Mouse (Mus musculus): ENCODE results near the gene Mcub. TPM values are rescaled to one million over a fixed set of nuclear protein-coding genes. Genes with fewer than 3 reads are reported as not detected.

Mcub gene
- polyA plus RNA-seq (2012; ENCODE audit: insufficient read depth, insufficient read length, missing spikeins) = 69.0 and 77.0 TPM in 2 replicates

- Histone ChIP-seq H3K27ac (ENCODE audit: insufficient read depth, low read depth, low read length) (peak within 1 kb of the TSS; percentile 80), H3K4me1 (ENCODE audit: control insufficient read depth, insufficient read depth, low read length) (peaks cover 18% of the 10 kb centered on the region), H3K4me3 (ENCODE audit: insufficient read depth, low read length) (peak within 1 kb of the TSS; percentile 78)
- TF ChIP-seq CTCF (IDR thresholded peaks at IDR 0.05; ENCODE audit: low read depth, low read length) (no peak), POLR2A (IDR thresholded peaks at IDR 0.05; ENCODE audit: borderline replicate concordance, low read depth, low read length) (no peak)
Observed at GRCm38 (mm10) chr3:129969432-129970395, at the start of gene Mcub. Gene Mcub, minus strand, starts transcription at chr3:129970206.

GRCm38 (mm10) chr3:130012943-130013342 lies 42.9 kb upstream of the Mcub start:
- H3K4me1 ChIP-seq (ENCODE audit: control insufficient read depth, insufficient read depth, low read length) = peaks cover 6% of the 10 kb centered on the region; the same call in 1 of the 2 replicates
- H3K27ac ChIP-seq (ENCODE audit: insufficient read depth, low read depth, low read length) = no peak overlapping the region
- no peak overlapping the region for H3K4me3 ChIP-seq (ENCODE audit: insufficient read depth, low read length)
- TF ChIP-seq POLR2A (IDR thresholded peaks at IDR 0.05; ENCODE audit: borderline replicate concordance, low read depth, low read length) = no peak
- no peak for TF ChIP-seq CTCF (IDR thresholded peaks at IDR 0.05; ENCODE audit: low read depth, low read length)

- H3K27ac ChIP-seq (ENCODE audit: insufficient read depth, low read depth, low read length) = no peak overlapping the region
- no peaks in the 10 kb centered on the region for H3K4me1 ChIP-seq (ENCODE audit: control insufficient read depth, insufficient read depth, low read length)
- no peak for TF ChIP-seq CTCF (IDR thresholded peaks at IDR 0.05; ENCODE audit: low read depth, low read length)
- no peak for TF ChIP-seq POLR2A (IDR thresholded peaks at IDR 0.05; ENCODE audit: borderline replicate concordance, low read depth, low read length)
- no peak overlapping the region for H3K4me3 ChIP-seq (ENCODE audit: insufficient read depth, low read length)
Observed at GRCm38 (mm10) chr3:130011236-130011635, 41.2 kb upstream of the Mcub start.

GRCm38 (mm10) chr3:130006141-130006540 lies 36.1 kb upstream of the Mcub start:
- Histone ChIP-seq H3K27ac (ENCODE audit: insufficient read depth, low read depth, low read length) (no peak overlapping the region), H3K4me3 (ENCODE audit: insufficient read depth, low read length) (no peak overlapping the region), H3K4me1 (ENCODE audit: control insufficient read depth, insufficient read depth, low read length) (no peaks in the 10 kb centered on the region)
- TF ChIP-seq POLR2A (IDR thresholded peaks at IDR 0.05; ENCODE audit: borderline replicate concordance, low read depth, low read length) (no peak), CTCF (IDR thresholded peaks at IDR 0.05; ENCODE audit: low read depth, low read length) (no peak)

GRCm38 (mm10) chr3:130000926-130001325 lies 30.9 kb upstream of the Mcub start:
- Histone ChIP-seq H3K27ac (ENCODE audit: insufficient read depth, low read depth, low read length) (no peak overlapping the region), H3K4me1 (ENCODE audit: control insufficient read depth, insufficient read depth, low read length) (no peaks in the 10 kb centered on the region), H3K4me3 (ENCODE audit: insufficient read depth, low read length) (no peak overlapping the region)
- no peak for TF ChIP-seq CTCF (IDR thresholded peaks at IDR 0.05; ENCODE audit: low read depth, low read length)
- no peak for TF ChIP-seq POLR2A (IDR thresholded peaks at IDR 0.05; ENCODE audit: borderline replicate concordance, low read depth, low read length)

GRCm38 (mm10) chr3:129998526-129998925 lies 28.5 kb upstream of the Mcub start:
- no peak for TF ChIP-seq CTCF (IDR thresholded peaks at IDR 0.05; ENCODE audit: low read depth, low read length)
- TF ChIP-seq POLR2A (IDR thresholded peaks at IDR 0.05; ENCODE audit: borderline replicate concordance, low read depth, low read length) = no peak
- Histone ChIP-seq H3K27ac (ENCODE audit: insufficient read depth, low read depth, low read length) (no peak overlapping the region), H3K4me1 (ENCODE audit: control insufficient read depth, insufficient read depth, low read length) (no peaks in the 10 kb centered on the region), H3K4me3 (ENCODE audit: insufficient read depth, low read length) (no peak overlapping the region)

GRCm38 (mm10) chr3:129998001-129998400 lies 28.0 kb upstream of the Mcub start:
- TF ChIP-seq POLR2A (IDR thresholded peaks at IDR 0.05; ENCODE audit: borderline replicate concordance, low read depth, low read length) = no peak
- no peak for TF ChIP-seq CTCF (IDR thresholded peaks at IDR 0.05; ENCODE audit: low read depth, low read length)
- no peak overlapping the region for H3K27ac ChIP-seq (ENCODE audit: insufficient read depth, low read depth, low read length)
- H3K4me1 ChIP-seq (ENCODE audit: control insufficient read depth, insufficient read depth, low read length) = no peaks in the 10 kb centered on the region
- no peak overlapping the region for H3K4me3 ChIP-seq (ENCODE audit: insufficient read depth, low read length)

- TF ChIP-seq CTCF (IDR thresholded peaks at IDR 0.05; ENCODE audit: low read depth, low read length) = no peak
- no peak for TF ChIP-seq POLR2A (IDR thresholded peaks at IDR 0.05; ENCODE audit: borderline replicate concordance, low read depth, low read length)
- Histone ChIP-seq H3K4me1 (ENCODE audit: control insufficient read depth, insufficient read depth, low read length) (no peaks in the 10 kb centered on the region), H3K4me3 (ENCODE audit: insufficient read depth, low read length) (no peak overlapping the region), H3K27ac (ENCODE audit: insufficient read depth, low read depth, low read length) (no peak overlapping the region)
Observed at GRCm38 (mm10) chr3:129997324-129997723, 27.3 kb upstream of the Mcub start.

GRCm38 (mm10) chr3:129987297-129987696 lies 17.3 kb upstream of the Mcub start:
- TF ChIP-seq CTCF (IDR thresholded peaks at IDR 0.05; ENCODE audit: low read depth, low read length) (no peak), POLR2A (IDR thresholded peaks at IDR 0.05; ENCODE audit: borderline replicate concordance, low read depth, low read length) (no peak)
- peaks cover 8% of the 10 kb centered on the region for H3K4me1 ChIP-seq (ENCODE audit: control insufficient read depth, insufficient read depth, low read length)
- no peak overlapping the region for H3K27ac ChIP-seq (ENCODE audit: insufficient read depth, low read depth, low read length)
- H3K4me3 ChIP-seq (ENCODE audit: insufficient read depth, low read length) = no peak overlapping the region

- Histone ChIP-seq H3K27ac (ENCODE audit: insufficient read depth, low read depth, low read length) (peak overlapping the region; percentile 32), H3K4me1 (ENCODE audit: control insufficient read depth, insufficient read depth, low read length) (peaks cover 8% of the 10 kb centered on the region), H3K4me3 (ENCODE audit: insufficient read depth, low read length) (no peak overlapping the region)
- no peak for TF ChIP-seq POLR2A (IDR thresholded peaks at IDR 0.05; ENCODE audit: borderline replicate concordance, low read depth, low read length)
- TF ChIP-seq CTCF (IDR thresholded peaks at IDR 0.05; ENCODE audit: low read depth, low read length) = no peak
Observed at GRCm38 (mm10) chr3:129985335-129985734, 15.3 kb upstream of the Mcub start.

All from bone marrow macrophage, adult 2 months (primary cell).